Mouse (Mus musculus) CH12.LX (cell line): ENCODE results near the gene Hist1h1c. TPM values are rescaled to one million over a fixed set of nuclear protein-coding genes. Genes with fewer than 3 reads are reported as not detected.

ENCODE experiments used
- DNase-seq: peaks from one replicate; pipeline ENCODE4 v3.0.0-alpha.2; 2013; ENCODE audit errors: extremely low read depth
- H3K27ac ChIP-seq: 2 replicates; pipeline ENCODE4 v1.5.1; 2012; ENCODE audit warnings: low read depth, mild to moderate bottlenecking, control low read depth, moderate library complexity; ENCODE audit not compliant: insufficient read depth
- H3K27me3 ChIP-seq: replicated peaks from 2 replicates; pipeline ENCODE3; 2012; ENCODE audit warnings: inconsistent platforms
- H3K36me3 ChIP-seq, 2 experiments: replicated peaks in 1 of 2; 2 replicates each; pipeline versions ENCODE3 to v1.6.1; 2012; ENCODE audit warnings: inconsistent platforms in 1 of 2, low read length in 1 of 2, mild to moderate bottlenecking in 1 of 2, mixed read lengths in 1 of 2, moderate library complexity in 1 of 2; ENCODE audit not compliant: control insufficient read depth in 1 of 2, insufficient read depth in 1 of 2
- H3K4me1 ChIP-seq, 2 experiments: 2 replicates each; pipeline ENCODE4 v1.6.1; 2012; ENCODE audit warnings: inconsistent platforms in 1 of 2, moderate library complexity in 1 of 2; ENCODE audit not compliant: insufficient read depth in 2 of 2, control insufficient read depth in 1 of 2
- H3K4me2 ChIP-seq: 2 replicates; pipeline ENCODE4 v1.6.1; 2012; ENCODE audit warnings: low read depth, mild to moderate bottlenecking, control low read depth; ENCODE audit not compliant: poor library complexity, insufficient read depth, severe bottlenecking
- H3K4me3 ChIP-seq, 3 experiments: fragments of 150-350 bp in 1 of 3; sonication (generic) in 1 of 3; replicated peaks in 1 of 3; 2 replicates each; pipeline versions ENCODE3 to v1.5.1; 2011 to 2012; ENCODE audit warnings: low read depth in 2 of 3, low read length in 2 of 3, mild to moderate bottlenecking in 2 of 3, moderate library complexity in 2 of 3, control low read depth in 1 of 3, improper control_type of control experiment in 1 of 3, inconsistent platforms in 1 of 3, mixed read lengths in 1 of 3; ENCODE audit not compliant: poor library complexity in 1 of 3
- H3K79me2 ChIP-seq: replicated peaks from 2 replicates; pipeline ENCODE4 v1.6.1; 2012; ENCODE audit warnings: mild to moderate bottlenecking, moderate library complexity; ENCODE audit not compliant: control insufficient read depth, poor library complexity, insufficient read depth, severe bottlenecking; ENCODE audit errors: extremely low read depth
- H3K9ac ChIP-seq: 2 replicates; pipeline ENCODE4 v1.6.1; 2012; ENCODE audit warnings: low read depth, mild to moderate bottlenecking, control low read depth, moderate library complexity; ENCODE audit not compliant: insufficient read depth
- H3K9me3 ChIP-seq: replicated peaks from 2 replicates; pipeline ENCODE3; 2012; ENCODE audit warnings: low read length, inconsistent platforms, mixed read lengths
- CHD1 ChIP-seq: IDR thresholded peaks from 2 replicates; pipeline ENCODE4 v1.6.1; 2012; ENCODE audit warnings: low read depth, low read length, improper control_type of control experiment, inconsistent platforms
- CHD2 ChIP-seq: IDR thresholded peaks from 2 replicates; pipeline ENCODE4 v1.6.1; 2011; ENCODE audit warnings: low read length, improper control_type of control experiment
- CTCF ChIP-seq, 2 experiments: IDR thresholded peaks in 1 of 2; conservative IDR thresholded peaks in 1 of 2; 2 replicates each; pipeline ENCODE4 v1.5.1; 2011 to 2012; ENCODE audit warnings: low read depth in 2 of 2, low read length in 2 of 2, improper control_type of control experiment in 1 of 2, inconsistent platforms in 1 of 2, mild to moderate bottlenecking in 1 of 2, moderate library complexity in 1 of 2
- E2F4 ChIP-seq: IDR thresholded peaks from 2 replicates; pipeline ENCODE4 v1.6.1; 2011; ENCODE audit warnings: low read depth, low read length, improper control_type of control experiment; ENCODE audit not compliant: insufficient replicate concordance
- ELF1 ChIP-seq: IDR thresholded peaks from 2 replicates; pipeline ENCODE4 v1.6.1; 2014; ENCODE audit warnings: low read depth, mild to moderate bottlenecking, inconsistent platforms, low read length, improper control_type of control experiment
- EP300 ChIP-seq: IDR thresholded peaks from 2 replicates; pipeline ENCODE4 v1.6.1; 2011; ENCODE audit warnings: low read length, improper control_type of control experiment
- ETS1 ChIP-seq: conservative IDR thresholded peaks from 2 replicates; pipeline ENCODE4 v1.6.1; 2012; ENCODE audit warnings: low read depth, mild to moderate bottlenecking, inconsistent platforms, low read length, improper control_type of control experiment, moderate library complexity
- GABPA ChIP-seq: IDR thresholded peaks from 2 replicates; pipeline ENCODE4 v1.6.1; 2012; ENCODE audit warnings: low read depth, low read length, improper control_type of control experiment, inconsistent platforms; ENCODE audit not compliant: insufficient replicate concordance
- HCFC1 ChIP-seq: IDR thresholded peaks from 2 replicates; pipeline ENCODE4 v1.6.1; 2012; ENCODE audit warnings: low read depth, mild to moderate bottlenecking, inconsistent platforms, low read length, improper control_type of control experiment
- IRF4 ChIP-seq: IDR thresholded peaks from 2 replicates; pipeline ENCODE4 v1.6.1; 2014; ENCODE audit warnings: low read depth, mild to moderate bottlenecking, inconsistent platforms, low read length, improper control_type of control experiment
- JUND ChIP-seq: conservative IDR thresholded peaks from 2 replicates; pipeline ENCODE4 v1.6.1; 2011; ENCODE audit warnings: low read depth, low read length, improper control_type of control experiment
- KAT2A ChIP-seq: IDR thresholded peaks from 2 replicates; pipeline ENCODE4 v1.6.1; 2012; ENCODE audit warnings: low read length, improper control_type of control experiment, inconsistent platforms; ENCODE audit not compliant: insufficient replicate concordance
- MAFK ChIP-seq: IDR thresholded peaks from 2 replicates; pipeline ENCODE4 v1.6.1; 2011; ENCODE audit warnings: low read length, improper control_type of control experiment; ENCODE audit not compliant: insufficient replicate concordance
- MAX ChIP-seq: IDR thresholded peaks from 2 replicates; pipeline ENCODE4 v1.6.1; 2011; ENCODE audit warnings: low read length, improper control_type of control experiment
- MAZ ChIP-seq: IDR thresholded peaks from 2 replicates; pipeline ENCODE4 v1.6.1; 2012; ENCODE audit warnings: low read depth, mild to moderate bottlenecking, inconsistent platforms, low read length, improper control_type of control experiment, moderate library complexity
- MEF2A ChIP-seq: IDR thresholded peaks from 2 replicates; pipeline ENCODE4 v1.6.1; 2014; ENCODE audit warnings: low read depth, mild to moderate bottlenecking, inconsistent platforms, low read length, improper control_type of control experiment, borderline replicate concordance
- MXI1 ChIP-seq: IDR thresholded peaks from 2 replicates; pipeline ENCODE4 v1.6.1; 2011; ENCODE audit warnings: mild to moderate bottlenecking, low read depth, low read length, improper control_type of control experiment
- NELFE ChIP-seq: IDR thresholded peaks from 2 replicates; pipeline ENCODE4 v1.6.1; 2011; ENCODE audit warnings: low read depth, low read length, improper control_type of control experiment
- NRF1 ChIP-seq: IDR thresholded peaks from 2 replicates; pipeline ENCODE4 v1.6.1; 2014; ENCODE audit warnings: low read depth, mild to moderate bottlenecking, inconsistent platforms, low read length, improper control_type of control experiment, moderate library complexity
- PAX5 ChIP-seq: IDR thresholded peaks from 2 replicates; pipeline ENCODE4 v1.6.1; 2012; ENCODE audit warnings: low read length, inconsistent platforms, mixed read lengths
- POLR2A ChIP-seq: IDR thresholded peaks from 2 replicates; pipeline ENCODE4 v1.6.1; 2011; ENCODE audit warnings: low read depth, mild to moderate bottlenecking, improper control_type of control experiment, low read length
- POLR2AphosphoS2 ChIP-seq: IDR thresholded peaks from 2 replicates; pipeline ENCODE4 v1.6.1; 2011; ENCODE audit warnings: low read depth, low read length, improper control_type of control experiment
- RAD21 ChIP-seq: IDR thresholded peaks from 2 replicates; pipeline ENCODE4 v1.6.1; 2011; ENCODE audit warnings: low read depth, mild to moderate bottlenecking, low read length, improper control_type of control experiment, moderate library complexity
- SIN3A ChIP-seq: IDR thresholded peaks from 2 replicates; pipeline ENCODE4 v1.6.1; 2012; ENCODE audit warnings: low read length, improper control_type of control experiment, inconsistent platforms
- TBP ChIP-seq: conservative IDR thresholded peaks from 2 replicates; pipeline ENCODE4 v1.6.1; 2011; ENCODE audit warnings: low read depth, low read length, improper control_type of control experiment
- TCF12 ChIP-seq: IDR thresholded peaks from 2 replicates; pipeline ENCODE4 v1.6.1; 2014; ENCODE audit warnings: low read depth, mild to moderate bottlenecking, inconsistent platforms, low read length, improper control_type of control experiment
- UBTF ChIP-seq: IDR thresholded peaks from 2 replicates; pipeline ENCODE4 v1.6.1; 2012; ENCODE audit warnings: low read depth, mild to moderate bottlenecking, inconsistent platforms, low read length, improper control_type of control experiment, moderate library complexity
- USF1 ChIP-seq: IDR thresholded peaks from 2 replicates; pipeline ENCODE4 v1.6.1; 2014; ENCODE audit warnings: low read depth, mild to moderate bottlenecking, inconsistent platforms, low read length, improper control_type of control experiment
- USF2 ChIP-seq: conservative IDR thresholded peaks from 2 replicates; pipeline ENCODE4 v1.6.1; 2011; ENCODE audit warnings: low read depth, low read length, improper control_type of control experiment
- ZC3H11A ChIP-seq: IDR thresholded peaks from 2 replicates; pipeline ENCODE4 v1.6.1; 2012; ENCODE audit warnings: low read depth, mild to moderate bottlenecking, inconsistent platforms, low read length, improper control_type of control experiment
- ZKSCAN1 ChIP-seq: IDR thresholded peaks from 2 replicates; pipeline ENCODE4 v1.6.1; 2012; ENCODE audit warnings: low read depth, inconsistent platforms, low read length, improper control_type of control experiment, borderline replicate concordance
- ZMIZ1 ChIP-seq: IDR thresholded peaks from 2 replicates; pipeline ENCODE4 v1.6.1; 2012; ENCODE audit warnings: low read depth, mild to moderate bottlenecking, inconsistent platforms, low read length, improper control_type of control experiment
- ZNF384 ChIP-seq: IDR thresholded peaks from 2 replicates; pipeline ENCODE4 v1.6.1; 2012; ENCODE audit warnings: low read depth, low read length, improper control_type of control experiment, inconsistent platforms
- dilution Hi-C: fragments of 300-500 bp; cut with MboI; formaldehyde crosslinking; loops from 2 replicates; pipeline ENCODE4 v1.14.3; 2020; ENCODE audit warnings: low sequenced_read_pairs; ENCODE audit not compliant: extremely low pct_unique_long_range_greater_than_20kb, extremely low pct_ligation_motif_present
- in situ Hi-C: fragments of 300-500 bp; cut with MboI; formaldehyde crosslinking; loops from 3 replicates; pipeline ENCODE4 v1.14.3; 2019; ENCODE audit warnings: low sequenced_read_pairs, low pct_ligation_motif_present, low pct_unique_long_range_greater_than_20kb, mixed read lengths
- polyA plus RNA-seq: library from polyadenylated mRNA; unstranded; fragments of >175 nt; gene quantifications from 2 replicates; pipeline ENCODE4 v1.2.1, GENCODE M21; 2012; ENCODE audit warnings: low read depth; ENCODE audit not compliant: insufficient read length
- total RNA-seq, 2 experiments: library from RNA; depleted of rRNA; stranded (reverse); fragments of 300-350 nt in 1 of 2; fragments of >200 nt in 1 of 2; gene quantifications; 2 replicates each; pipeline ENCODE4 v1.2.3; 2012 to 2014

The Hist1h1c gene
- total and polyA plus RNA-seq, 3 experiments, result 12.5 to 597 (median 22.8) TPM

GRCm38 (mm10) chr13:23752742-23753172, 14.1 kb downstream of the Hist1h1c start (continued):
- TF ChIP-seq MAX (no peak), EP300 (peak; percentile 40; the same call in 1 of the 2 replicates), KAT2A (no peak), MAFK (peak; percentile 52; the same call in 1 of the 2 replicates), GABPA (no peak), E2F4 (0 out of 2 replicates have a peak, but pooled peaks have one; percentile 59), POLR2AphosphoS2 (peak; percentile 100), UBTF (peak; percentile 79; the same call in 1 of the 2 replicates), TCF12 (no peak), MXI1 (no peak), JUND (0 out of 2 replicates have a peak, but pooled peaks have one; percentile 23), ELF1 (no peak), ZMIZ1 (peak; percentile 89), IRF4 (no peak), USF1 (no peak), SIN3A (peak; percentile 74), POLR2A (peak; percentile 91), NRF1 (no peak), PAX5 (no peak), RAD21 (no peak), HCFC1 (no peak; the same call in 1 of the 2 replicates), TBP (0 out of 2 replicates have a peak, but pooled peaks have one; percentile 38), NELFE (peak; percentile 85)
- TF ChIP-seq, all 38 proteins: peak for 15

- H3K79me2 ChIP-seq, result no peaks in the 10 kb centered on the region
- H3K4me1 ChIP-seq, result peaks cover 0 to 44% of the 10 kb centered on the region in 2 experiments; a peak in 2 of 4 replicates
- H3K27me3 ChIP-seq, result no peaks in the 10 kb centered on the region
- H3K4me3 ChIP-seq, result no peak overlapping the region
- no peaks in the 10 kb centered on the region for H3K36me3 ChIP-seq
- H3K9me3 ChIP-seq, result no peaks in the 10 kb centered on the region
- H3K4me2 ChIP-seq, result no peak overlapping the region
- peak overlapping the region; percentile 45 for H3K27ac ChIP-seq
- in situ Hi-C loops (loop anchor here (25.0 kb wide), 1 partner anchor 1716 kb away; the partner anchor contains the start of genes Hist1h2ag, Hist1h2ah, Hist1h2bj and Hist1h2bk), dilution Hi-C loops (no loop called here)
- DNase-seq, result no peak
- H3K9ac ChIP-seq, result peak overlapping the region; percentile 63; the same call in 1 of the 2 replicates
- TF ChIP-seq CTCF (conservative IDR thresholded peaks at IDR 0.05 in 1 of 2, IDR thresholded peaks at IDR 0.05 in 1 of 2; ENCODE audit: low read depth in 2 of 2, low read length in 2 of 2) (no peak), ETS1 (no peak), MEF2A (no peak), MAZ (no peak), TCF12 (no peak), PAX5 (no peak), CHD2 (no peak), EP300 (no peak), NELFE (no peak), USF2 (no peak), POLR2AphosphoS2 (no peak), ZMIZ1 (no peak), CHD1 (no peak), GABPA (no peak), ZKSCAN1 (no peak), ZC3H11A (no peak), ZNF384 (no peak), USF1 (no peak), KAT2A (no peak), UBTF (no peak)
Measured at GRCm38 (mm10) chr13:23753314-23754078, 14.9 kb downstream of the Hist1h1c start.
